Mouse (Mus musculus) myocyte (in vitro differentiated cells): Measurements from ENCODE around the gene Steap2.
A peak's percentile ranks its signal among the peaks of the same experiment; 100 is the strongest.

Experiments used
- CEBPB ChIP-seq: IDR thresholded peaks from 2 replicates; pipeline ENCODE4 v1.6.1; 2011; ENCODE audit warnings: mild to moderate bottlenecking, moderate library complexity; ENCODE audit not compliant: poor library complexity, insufficient read depth, severe bottlenecking
- E2F4 ChIP-seq: IDR thresholded peaks from one replicate; pipeline ENCODE4 v1.6.1; 2011; ENCODE audit warnings: mild to moderate bottlenecking, control low read depth, moderate library complexity; ENCODE audit not compliant: insufficient read depth
- MAX ChIP-seq: IDR thresholded peaks from one replicate; pipeline ENCODE4 v1.6.1; 2011; ENCODE audit warnings: low read depth, mild to moderate bottlenecking, control low read depth
- MYOD1 ChIP-seq, 3 experiments: IDR thresholded peaks; one replicate each; pipeline ENCODE4 v1.6.1; 2011; ENCODE audit warnings: control low read depth in 2 of 3, low read depth in 2 of 3, mild to moderate bottlenecking in 2 of 3, moderate library complexity in 1 of 3; ENCODE audit not compliant: insufficient read length in 2 of 3, control insufficient read depth in 1 of 3
- MYOG ChIP-seq, 3 experiments: IDR thresholded peaks; one replicate each; pipeline ENCODE4 v1.6.1; 2011; ENCODE audit warnings: control low read depth in 2 of 3, low read depth in 2 of 3, mild to moderate bottlenecking in 2 of 3; ENCODE audit not compliant: insufficient read length in 2 of 3, control insufficient read depth in 1 of 3, insufficient read depth in 1 of 3
- POLR2A ChIP-seq: IDR thresholded peaks from one replicate; pipeline ENCODE4 v1.6.1; 2011; ENCODE audit warnings: low read depth, mild to moderate bottlenecking, control low read depth, moderate library complexity; ENCODE audit not compliant: insufficient read length
- POLR2AphosphoS2 ChIP-seq: IDR thresholded peaks from one replicate; pipeline ENCODE4 v1.6.1; 2011; ENCODE audit warnings: low read depth, control low read depth; ENCODE audit not compliant: insufficient read length
- REST ChIP-seq: IDR thresholded peaks from one replicate; pipeline ENCODE4 v1.6.1; 2011; ENCODE audit warnings: mild to moderate bottlenecking, control low read depth, moderate library complexity; ENCODE audit not compliant: insufficient read depth, insufficient read length
- SRF ChIP-seq: IDR thresholded peaks from one replicate; pipeline ENCODE4 v1.6.1; 2011; ENCODE audit warnings: low read depth; ENCODE audit not compliant: control insufficient read depth, insufficient read length
- TCF12 ChIP-seq: IDR thresholded peaks from one replicate; pipeline ENCODE4 v1.6.1; 2011; ENCODE audit warnings: mild to moderate bottlenecking, control low read depth; ENCODE audit not compliant: poor library complexity, insufficient read depth, severe bottlenecking
- TCF3 ChIP-seq: IDR thresholded peaks from one replicate; pipeline ENCODE4 v1.6.1; 2011; ENCODE audit warnings: low read depth, control low read depth; ENCODE audit not compliant: insufficient read length
- USF1 ChIP-seq: IDR thresholded peaks from one replicate; pipeline ENCODE4 v1.6.1; 2011; ENCODE audit warnings: low read depth, mild to moderate bottlenecking, control low read depth, moderate library complexity

GRCm38 (mm10) chr5:5688228-5688627, 6.2 kb downstream of the Steap2 start:
- TF ChIP-seq MAX, result no peak
- no peak for TF ChIP-seq POLR2A
- TF ChIP-seq MYOG (IDR thresholded peaks at IDR 0.05; ENCODE audit: control insufficient read depth in 1 of 3, insufficient read depth in 1 of 3, insufficient read length in 2 of 3, low read depth in 2 of 3), result no peak
- no peak for TF ChIP-seq TCF12
- TF ChIP-seq TCF3, result no peak
- peak; percentile 61 for TF ChIP-seq CEBPB
- TF ChIP-seq POLR2AphosphoS2, result no peak
- TF ChIP-seq E2F4, result no peak
- no peak for TF ChIP-seq USF1
- no peak for TF ChIP-seq REST
- TF ChIP-seq SRF, result no peak
- TF ChIP-seq MYOD1 (IDR thresholded peaks at IDR 0.05; ENCODE audit: control insufficient read depth in 1 of 3, insufficient read length in 2 of 3, low read depth in 2 of 3), result no peak
